Mouse (Mus musculus) heart, postnatal 0 days (tissue): ENCODE data around the gene Olfr167.
"Not testable (repeated sequence)": the region's sequence is repeated elsewhere in the genome, so short reads cannot be mapped to it uniquely, and the experiment has no call there.

Experiments
- CTCF ChIP-seq: IDR thresholded peaks from 2 replicates; pipeline ENCODE4 v1.5.1; 2016; ENCODE audit warnings: antibody characterized with exemption, control low read depth, low read depth
- EP300 ChIP-seq: IDR thresholded peaks from 2 replicates; pipeline ENCODE4 v1.6.1; 2016; ENCODE audit warnings: antibody characterized with exemption, low read depth

- not testable (repeated sequence) for TF ChIP-seq CTCF, EP300
These were observed 31.4 kb upstream of the Olfr167 start for GRCm38 (mm10) chr16:19553429-19553828.
